Mouse (Mus musculus) intestine, embryonic 15.5 days (tissue): ENCODE measurements around the gene Grk2. TPM values are rescaled to one million over a fixed set of nuclear protein-coding genes. Genes with fewer than 3 reads are reported as not detected.

Source experiments
- polyA plus RNA-seq: library from polyadenylated mRNA; unstranded; fragments of >200 nt; fragmentation: Nextera tagmentation; extraction: Ambion mirVana; gene quantifications from 2 replicates; pipeline ENCODE4 v1.2.1, GENCODE M21; 2015

The Grk2 gene
- polyA plus RNA-seq, 1 experiment from 2014 or later: 18.3 TPM

Other genes with a start within 250 kb of the Grk2 start
- gene Gstp3, start 246.7 kb downstream of the Grk2 start, polyA plus RNA-seq: 6.9 and 9.2 TPM in 2 replicates
- gene Cabp2, start 224.6 kb downstream of the Grk2 start, polyA plus RNA-seq: 1.7 and 2.8 TPM in 2 replicates
- gene Cdk2ap2, start 209.0 kb downstream of the Grk2 start, polyA plus RNA-seq: 127 and 147 TPM in 2 replicates
- gene Pitpnm1, start 206.2 kb downstream of the Grk2 start, polyA plus RNA-seq: 13.8 and 20.9 TPM in 2 replicates
- 75.0 and 80.7 TPM in 2 replicates for gene Aip, start 180.4 kb downstream of the Grk2 start, polyA plus RNA-seq
- gene Gpr152, start 166.4 kb downstream of the Grk2 start, polyA plus RNA-seq: not detected in 2 replicates
- gene Cabp4, start 162.2 kb downstream of the Grk2 start, polyA plus RNA-seq: 0.09 and 0.19 TPM in 2 replicates
- 207 and 214 TPM in 2 replicates for gene Coro1b, start 157.6 kb downstream of the Grk2 start, polyA plus RNA-seq
- gene Ptprcap, start 152.6 kb downstream of the Grk2 start, polyA plus RNA-seq: 3.9 and 5.4 TPM in 2 replicates
- gene Rps6kb2, start 142.9 kb downstream of the Grk2 start, polyA plus RNA-seq: 40.7 and 41.9 TPM in 2 replicates
- gene Carns1, start 130.7 kb downstream of the Grk2 start, polyA plus RNA-seq: 1.7 and 2.0 TPM in 2 replicates
- gene Tbc1d10c, start 114.9 kb downstream of the Grk2 start, polyA plus RNA-seq: 3.5 TPM in 2 replicates
- 757 and 779 TPM in 2 replicates for gene Ppp1ca, start 114.2 kb downstream of the Grk2 start, polyA plus RNA-seq
- gene Rad9a, start 104.6 kb downstream of the Grk2 start, polyA plus RNA-seq: 29.3 and 30.5 TPM in 2 replicates
- gene Clcf1, start 92.0 kb downstream of the Grk2 start, polyA plus RNA-seq: 5.7 and 5.9 TPM in 2 replicates
- not detected in 2 replicates for gene AC109138.7, start 91.9 kb downstream of the Grk2 start, polyA plus RNA-seq
- 35.0 and 40.8 TPM in 2 replicates for gene Pold4, start 74.3 kb downstream of the Grk2 start, polyA plus RNA-seq
- gene Ssh3, start 37.0 kb downstream of the Grk2 start, polyA plus RNA-seq: 22.2 and 24.8 TPM in 2 replicates
- gene Ankrd13d, start 23.1 kb downstream of the Grk2 start, polyA plus RNA-seq: 5.3 and 5.7 TPM in 2 replicates
- gene Kdm2a, start 92.1 kb upstream of the Grk2 start, polyA plus RNA-seq: 37.5 and 38.9 TPM in 2 replicates
- gene Rhod, start 133.2 kb upstream of the Grk2 start, polyA plus RNA-seq: 20.0 and 21.6 TPM in 2 replicates
- gene Syt12, start 171.2 kb upstream of the Grk2 start, polyA plus RNA-seq: 0.33 and 0.46 TPM in 2 replicates
- gene 2010003K11Rik, start 192.4 kb upstream of the Grk2 start, polyA plus RNA-seq: 7.6 and 9.7 TPM in 2 replicates
- gene Pcx, start 204.2 kb upstream of the Grk2 start, polyA plus RNA-seq: 11.8 and 15.0 TPM in 2 replicates